Mouse (Mus musculus) T-helper 2 cell (primary cell): ENCODE data around the gene Pbld1.

Experiments
- in situ Hi-C: fragments of 300-600 bp; cut with MboI, MseI; formaldehyde crosslinking; loops from one replicate; pipeline ENCODE4 v1.15.1; 2025; ENCODE audit warnings: high pct_unique_total_duplicates

The Pbld1 gene

GRCm38 (mm10) chr10:63059862-63060261 is at the start of gene Pbld1:
Pbld1 (plus strand) TSS chr10:63060162.
- in situ Hi-C loops: no loop called here

- in situ Hi-C loops: no loop called here
Measured at GRCm38 (mm10) chr10:63010268-63010667, 49.7 kb upstream of the Pbld1 start.

- in situ Hi-C loops: no loop called here
Measured at GRCm38 (mm10) chr10:63011556-63011955, 48.4 kb upstream of the Pbld1 start.

DNA sequence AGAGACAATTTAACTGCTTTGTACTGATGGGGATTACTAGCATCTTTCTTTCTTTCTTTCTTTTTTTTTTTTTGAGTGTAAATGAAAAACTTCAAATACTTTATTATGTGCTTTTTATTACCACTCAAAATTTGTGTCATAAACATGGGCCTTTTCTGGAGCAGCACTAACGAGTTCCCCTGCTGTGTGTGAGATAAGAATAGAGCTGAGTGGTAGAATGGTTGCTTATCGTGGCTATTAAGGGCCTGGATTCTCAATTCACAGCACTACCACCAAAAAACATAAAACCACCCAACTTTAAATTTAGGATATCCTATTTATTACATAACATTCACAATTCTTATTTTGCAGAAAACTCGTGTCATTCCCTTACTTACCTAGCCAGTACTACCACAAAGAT is 46.5 kb upstream of the Pbld1 start:
- in situ Hi-C loops: no loop called here

DNA sequence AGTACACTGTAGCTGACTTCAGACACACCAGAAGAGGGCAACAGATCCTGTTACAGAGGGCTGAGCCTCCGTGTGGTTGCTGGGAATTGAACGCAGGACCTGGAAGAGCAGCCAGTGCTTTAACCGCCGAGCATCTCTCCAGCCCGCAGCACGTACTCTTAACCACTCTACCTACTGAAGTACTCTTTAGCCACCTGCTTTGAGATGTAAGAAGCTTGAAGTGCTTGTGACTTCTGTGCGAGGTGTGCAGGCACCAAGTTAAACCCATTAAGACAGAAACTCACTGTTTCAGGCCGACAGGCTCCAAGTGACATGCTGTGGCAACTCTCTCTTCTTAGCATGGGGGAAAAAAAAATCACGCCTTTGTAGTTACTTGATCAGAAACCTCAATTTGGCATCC is 45.8 kb upstream of the Pbld1 start:
- in situ Hi-C loops: no loop called here

DNA sequence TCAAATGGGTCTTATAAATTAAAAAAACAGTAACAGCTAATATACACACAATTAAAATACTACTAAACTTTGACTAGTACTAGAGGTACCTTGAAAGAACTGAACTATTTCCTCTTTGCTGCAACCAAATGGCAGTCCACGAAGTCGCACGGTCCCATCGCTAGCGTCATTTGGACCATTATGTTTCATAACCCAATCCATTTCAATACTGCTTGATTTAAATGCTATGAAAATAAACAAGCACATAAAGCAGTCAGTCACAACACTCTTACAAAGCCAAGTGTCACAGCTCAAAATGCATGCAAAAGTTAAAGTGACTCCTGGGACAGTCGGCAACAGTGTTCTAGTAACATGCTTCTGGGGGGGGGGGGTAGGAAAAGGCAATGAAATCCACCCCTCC is 40.7 kb upstream of the Pbld1 start:
- in situ Hi-C loops: no loop called here

- in situ Hi-C loops: no loop called here
Measured at GRCm38 (mm10) chr10:63021702-63022101, 38.3 kb upstream of the Pbld1 start.

DNA sequence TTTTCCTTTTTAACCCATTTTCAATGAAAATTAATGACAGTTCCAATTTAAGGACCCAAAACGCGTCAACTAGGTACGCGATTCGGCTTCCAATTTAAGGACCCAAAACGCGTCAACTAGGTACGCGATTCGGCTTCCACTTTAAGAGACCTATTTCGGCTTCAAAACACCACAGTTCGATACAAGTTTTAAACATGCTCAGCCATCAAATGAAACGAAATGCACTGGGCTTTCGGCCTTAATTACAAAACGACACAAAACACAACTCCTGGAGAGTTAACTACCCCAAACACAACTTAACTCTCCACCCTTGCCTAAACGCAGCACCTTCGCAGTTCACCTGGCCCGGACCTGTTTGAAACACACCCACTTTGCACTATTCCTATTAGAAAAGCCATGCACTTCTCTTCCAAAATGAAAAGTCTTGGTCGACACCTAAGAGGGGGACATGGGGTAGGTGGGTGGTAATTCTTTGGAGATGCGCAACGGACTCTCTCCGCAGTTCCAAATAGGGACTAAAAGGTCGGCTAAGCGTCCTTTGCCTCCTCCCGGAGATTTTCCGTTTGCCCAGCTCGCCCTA is 37.3 kb upstream of the Pbld1 start:
- in situ Hi-C loops: no loop called here

DNA sequence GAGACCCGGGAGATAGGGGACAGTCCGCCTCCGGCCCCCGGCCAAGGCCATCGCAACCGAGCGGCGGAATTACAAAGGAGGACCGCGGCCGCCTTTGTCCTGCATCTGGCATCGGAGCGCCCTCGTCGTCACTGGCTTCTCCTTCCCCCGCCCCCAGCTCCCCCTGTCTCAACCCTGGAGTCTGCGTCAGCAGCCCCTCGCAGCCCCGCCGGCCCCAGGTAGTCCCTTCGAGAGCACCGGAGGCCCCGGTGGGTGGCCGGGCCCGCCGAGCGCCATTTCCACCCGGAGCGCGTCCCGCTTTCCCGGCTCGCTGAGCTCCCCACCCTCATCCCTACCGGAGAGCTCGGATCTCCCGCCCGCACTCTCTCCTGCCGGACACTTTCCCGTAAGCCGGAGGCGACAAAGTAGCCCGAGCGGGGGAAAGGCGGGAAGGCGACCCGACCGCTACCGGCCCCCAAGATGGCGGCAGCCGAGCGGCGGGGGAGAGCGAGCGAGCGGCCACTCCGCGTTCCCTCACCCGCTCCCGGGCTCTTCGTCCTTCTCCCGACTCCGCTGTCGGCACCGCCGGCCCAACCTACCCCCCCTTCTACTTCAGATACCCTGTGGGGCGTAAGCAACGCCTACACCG is 36.7 kb upstream of the Pbld1 start:
- in situ Hi-C loops: no loop called here

GRCm38 (mm10) chr10:63023749-63024579 is 36.0 kb upstream of the Pbld1 start, which contains the start of the genes Hnrnph3 and Pbld2:
Hnrnph3 (minus strand) TSS chr10:63024217.
Pbld2 (plus strand) TSS chr10:63024315.
- in situ Hi-C loops: no loop called here

GRCm38 (mm10) chr10:63024580-63024910 is 35.4 kb upstream of the Pbld1 start:
- in situ Hi-C loops: no loop called here

GRCm38 (mm10) chr10:63025016-63025415 is 34.9 kb upstream of the Pbld1 start:
- in situ Hi-C loops: no loop called here

DNA sequence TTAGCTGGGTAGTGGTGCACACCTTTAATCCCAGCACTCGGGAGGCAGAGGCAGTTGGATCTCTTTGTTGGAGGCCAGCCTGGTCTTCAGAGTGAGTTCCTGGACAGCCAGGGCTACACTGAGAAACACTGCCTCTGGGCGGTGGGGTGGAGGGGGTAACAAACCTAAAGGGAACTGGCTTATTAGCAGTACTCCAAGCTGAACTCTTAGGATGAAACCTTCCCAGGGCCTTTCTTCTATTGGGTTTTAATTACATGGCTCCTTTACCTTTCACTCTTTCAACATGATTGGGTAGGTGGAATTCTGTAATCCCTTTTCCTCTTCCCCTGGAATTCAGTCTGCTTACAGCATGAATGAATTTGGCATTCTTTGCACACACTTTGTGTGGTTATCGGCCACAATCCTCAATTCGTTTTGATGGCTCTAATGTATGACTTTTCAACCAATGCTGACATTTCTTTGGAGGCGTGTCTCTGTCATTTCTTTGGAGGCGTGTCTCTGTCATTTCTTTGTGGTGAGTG is 34.4 kb upstream of the Pbld1 start:
- in situ Hi-C loops: no loop called here

- in situ Hi-C loops: no loop called here
Measured at GRCm38 (mm10) chr10:63026156-63026794, 33.7 kb upstream of the Pbld1 start.

DNA sequence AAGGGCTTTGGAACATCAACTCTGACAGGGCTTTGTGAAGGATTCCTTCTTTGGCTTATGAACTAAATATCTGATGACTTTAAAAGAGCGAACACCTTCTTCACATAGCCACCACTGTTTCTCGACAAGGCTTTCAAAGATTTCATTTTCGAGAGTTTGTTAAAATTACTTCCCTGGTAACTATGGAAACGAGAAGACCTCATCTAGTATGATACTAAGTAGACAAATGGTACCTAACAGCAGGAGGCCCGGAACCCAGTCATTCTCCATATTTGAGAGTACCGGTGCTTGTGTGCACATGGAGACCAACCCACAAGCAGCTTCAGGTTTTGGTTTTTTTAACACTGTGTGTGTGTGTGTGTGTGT is 33.2 kb upstream of the Pbld1 start:
- in situ Hi-C loops: no loop called here

- in situ Hi-C loops: no loop called here
Measured at GRCm38 (mm10) chr10:63027376-63028161, 32.4 kb upstream of the Pbld1 start.

GRCm38 (mm10) chr10:63028396-63028795 is 31.6 kb upstream of the Pbld1 start:
- in situ Hi-C loops: no loop called here

- in situ Hi-C loops: no loop called here
Measured at GRCm38 (mm10) chr10:63032267-63032666, 27.7 kb upstream of the Pbld1 start.

- in situ Hi-C loops: no loop called here
Measured at GRCm38 (mm10) chr10:63032956-63033355, 27.0 kb upstream of the Pbld1 start.

GRCm38 (mm10) chr10:63038571-63039320 is 21.2 kb upstream of the Pbld1 start:
- in situ Hi-C loops: no loop called here
